Mouse (Mus musculus) c-Kit-positive CD71-negative TER-119-negative erythroid progenitor cells, embryonic 14.5 days (primary cell): Measurements from ENCODE around the gene Abca16.
A peak's percentile ranks its signal among the peaks of the same experiment; 100 is the strongest.

Experiments used
- DNase-seq: peaks from one replicate; pipeline ENCODE4 v3.0.0-alpha.2; 2013; ENCODE audit warnings: low read depth

Gene Abca16

GRCm38 (mm10) chr7:120409447-120409846, at the start of gene Abca16:
Gene Abca16, plus strand, starts transcription at chr7:120409647.
- DNase-seq: no peak

- peak; percentile 4 for DNase-seq
Observed at GRCm38 (mm10) chr7:120361159-120361558, 48.3 kb upstream of the Abca16 start.

- DNase-seq: no peak
Observed at GRCm38 (mm10) chr7:120412391-120412790, 2.9 kb downstream of the Abca16 start.

GRCm38 (mm10) chr7:120426625-120427024, 17.2 kb downstream of the Abca16 start:
- no peak for DNase-seq

GRCm38 (mm10) chr7:120431464-120431863, 22.0 kb downstream of the Abca16 start:
- DNase-seq: no peak

- DNase-seq: no peak
Observed at GRCm38 (mm10) chr7:120503891-120504662, 94.6 kb downstream of the Abca16 start.

- no peak for DNase-seq
Observed at GRCm38 (mm10) chr7:120504663-120504979, 95.2 kb downstream of the Abca16 start.

- no peak for DNase-seq
Observed at GRCm38 (mm10) chr7:120534805-120535204, 125.4 kb downstream of the Abca16 start.

- no peak for DNase-seq
Observed at GRCm38 (mm10) chr7:120552479-120553180, 143.2 kb downstream of the Abca16 start.

- no peak for DNase-seq
Observed at GRCm38 (mm10) chr7:120553181-120553551, 143.7 kb downstream of the Abca16 start.

- no peak for DNase-seq
Observed at GRCm38 (mm10) chr7:120567366-120567765, 157.9 kb downstream of the Abca16 start.

- DNase-seq: no peak
Observed at GRCm38 (mm10) chr7:120576520-120576919, 167.1 kb downstream of the Abca16 start.
